Mouse (Mus musculus) kidney, adult 2 months (tissue): ENCODE data around the gene Mmp19.

Source experiments
- CTCF ChIP-seq: fragments of 200-500 bp; conservative IDR thresholded peaks from 2 replicates; pipeline ENCODE4 v1.5.1; 2011; ENCODE audit warnings: low read depth, mild to moderate bottlenecking, control low read depth, low read length, moderate library complexity, mixed read lengths; ENCODE audit not compliant: insufficient read depth, insufficient read length
- POLR2A ChIP-seq: fragments of 200-500 bp; IDR thresholded peaks from one replicate; pipeline ENCODE4 v1.6.1; 2011; ENCODE audit warnings: low read depth, low read length, control low read depth

DNA sequence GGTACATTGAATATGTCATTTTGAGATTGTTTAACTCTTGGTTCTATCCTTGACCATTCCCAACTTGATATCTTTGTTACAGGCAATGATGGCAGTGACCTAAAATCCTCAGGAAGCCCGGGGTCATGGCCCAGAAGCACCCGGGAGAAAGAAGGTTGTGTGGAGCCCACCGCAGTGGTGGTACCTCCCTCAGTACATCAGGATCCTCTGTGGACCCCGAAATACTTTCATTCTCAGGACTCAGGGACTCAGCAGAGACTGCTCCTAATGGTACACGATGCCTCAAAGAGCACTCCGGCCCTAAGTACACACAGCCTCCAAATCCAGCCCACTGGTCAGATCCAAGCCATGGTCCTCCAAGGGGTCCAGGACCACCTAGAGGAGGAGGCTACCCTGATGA is 15.4 kb downstream of the Mmp19 start:
- no peak for TF ChIP-seq CTCF
- TF ChIP-seq POLR2A = no peak
